Mouse (Mus musculus): Measurements from ENCODE around the gene Pdrg1. TPM values are rescaled to one million over a fixed set of nuclear protein-coding genes. Genes with fewer than 3 reads are reported as not detected.

Gene Pdrg1
- total and polyA plus RNA-seq, 3 experiments: 49.4 to 154 (median 63.4) TPM

DNA sequence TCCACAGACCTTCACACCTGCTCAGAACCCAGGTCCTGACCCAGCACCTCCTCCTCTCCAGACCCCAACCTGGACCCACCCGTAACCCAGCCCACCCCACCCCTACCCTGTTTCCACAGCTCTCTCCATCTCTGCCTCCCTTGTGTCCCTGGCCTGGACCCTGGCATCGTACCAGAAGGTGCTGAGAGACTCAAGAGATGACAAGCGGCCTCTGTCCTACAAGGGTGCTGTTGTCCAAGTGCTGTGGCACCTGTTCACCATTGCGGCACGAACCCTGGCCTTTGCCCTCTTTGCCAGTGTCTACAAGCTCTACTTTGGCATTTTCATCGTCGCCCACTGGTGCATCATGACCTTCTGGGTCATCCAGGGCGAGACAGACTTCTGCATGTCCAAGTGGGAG is 38.7 kb upstream of the Pdrg1 start:
- H3K4me1 ChIP-seq (ENCODE audit: insufficient read depth, low read depth, low read length): no peaks in the 10 kb centered on the region
- DNase-seq (ENCODE audit: low spot score) (no peak), ATAC-seq (ENCODE audit: extremely low read depth, insufficient number of reproducible peaks, low FRiP score, poor library complexity, severe bottlenecking) (no peak)
- TF ChIP-seq GATA2 (IDR thresholded peaks at IDR 0.05; ENCODE audit: borderline replicate concordance, low read depth, low read length) (no peak), CTCF (IDR thresholded peaks at IDR 0.05; ENCODE audit: low read depth, low read length) (no peak), TAL1 (conservative IDR thresholded peaks at IDR 0.05; ENCODE audit: low read depth, low read length) (no peak), POLR2AphosphoS5 (IDR thresholded peaks at IDR 0.05; ENCODE audit: insufficient replicate concordance, low read depth, low read length) (no peak), GATA1 (IDR thresholded peaks at IDR 0.05; ENCODE audit: borderline replicate concordance, low read length) (no peak)
- no peak overlapping the region for H3K4me3 ChIP-seq (ENCODE audit: low read depth, low read length)
- H3K27me3 ChIP-seq (ENCODE audit: insufficient read depth, low read length): peaks cover 26% of the 10 kb centered on the region
- no peaks in the 10 kb centered on the region for H3K36me3 ChIP-seq (replicated peaks)
- no peaks in the 10 kb centered on the region for H3K9me3 ChIP-seq (replicated peaks)

DNA sequence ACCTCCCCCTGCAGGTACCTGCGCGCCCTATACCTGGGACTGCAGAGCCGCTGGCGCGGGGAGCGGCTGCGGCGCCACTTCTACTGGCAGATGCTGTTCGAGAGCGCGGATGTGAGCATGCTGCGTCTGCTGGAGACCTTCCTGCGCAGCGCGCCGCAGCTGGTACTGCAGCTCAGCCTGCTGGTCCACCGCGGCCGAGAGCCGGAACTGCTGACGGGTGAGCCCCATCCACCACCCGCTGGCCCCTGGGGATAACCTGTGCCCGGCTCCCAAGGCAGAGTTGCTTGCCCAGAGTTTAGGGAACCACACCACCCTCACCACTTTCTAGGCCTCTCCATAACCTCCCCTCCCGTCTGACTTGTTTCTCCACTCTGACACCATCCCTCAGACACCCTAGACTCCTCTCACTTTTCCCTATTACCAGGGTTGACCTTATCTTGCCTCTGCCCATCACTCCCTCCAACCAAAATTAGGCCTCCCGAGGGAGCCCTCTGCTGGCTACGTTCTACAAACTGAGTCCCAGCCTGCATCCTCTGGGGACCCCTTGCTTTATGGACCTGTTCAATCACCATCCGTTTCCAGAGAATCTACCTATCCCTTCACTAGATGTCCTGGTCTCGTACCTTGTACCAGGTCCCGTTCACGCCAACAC is 37.6 kb upstream of the Pdrg1 start:
- H3K4me1 ChIP-seq (ENCODE audit: insufficient read depth, low read depth, low read length): no peaks in the 10 kb centered on the region
- no peaks in the 10 kb centered on the region for H3K36me3 ChIP-seq (replicated peaks)
- ATAC-seq (ENCODE audit: extremely low read depth, insufficient number of reproducible peaks, low FRiP score, poor library complexity, severe bottlenecking): no peak
- no peaks in the 10 kb centered on the region for H3K9me3 ChIP-seq (replicated peaks)
- DNase-seq (ENCODE audit: low spot score): no peak
- H3K27me3 ChIP-seq (ENCODE audit: insufficient read depth, low read length): peaks cover 20% of the 10 kb centered on the region
- no peak overlapping the region for H3K4me3 ChIP-seq (ENCODE audit: low read depth, low read length)
- TF ChIP-seq GATA2 (IDR thresholded peaks at IDR 0.05; ENCODE audit: borderline replicate concordance, low read depth, low read length): no peak
- no peak for TF ChIP-seq GATA1 (IDR thresholded peaks at IDR 0.05; ENCODE audit: borderline replicate concordance, low read length)
- TF ChIP-seq TAL1 (conservative IDR thresholded peaks at IDR 0.05; ENCODE audit: low read depth, low read length): no peak
- no peak for TF ChIP-seq POLR2AphosphoS5 (IDR thresholded peaks at IDR 0.05; ENCODE audit: insufficient replicate concordance, low read depth, low read length)
- no peak for TF ChIP-seq CTCF (IDR thresholded peaks at IDR 0.05; ENCODE audit: low read depth, low read length)

DNA sequence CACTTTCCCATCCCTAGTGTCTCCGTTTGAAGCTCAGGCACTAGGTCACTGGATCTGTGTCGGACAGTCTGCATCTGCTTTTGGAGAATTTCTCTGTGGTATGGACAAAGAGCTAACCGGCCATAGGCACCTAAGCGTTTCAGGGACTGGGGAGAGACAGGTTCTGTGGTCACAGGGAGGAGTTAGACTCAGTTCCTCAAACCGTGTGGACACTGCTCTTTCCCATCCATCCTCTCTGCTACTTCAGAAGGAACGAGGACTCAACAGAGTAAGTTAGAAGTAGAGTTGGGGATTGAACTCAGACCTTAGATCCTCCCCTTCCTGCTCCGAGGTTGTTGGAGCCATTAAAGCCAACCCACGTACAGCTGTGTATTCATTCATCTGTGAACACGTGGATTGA is 36.3 kb upstream of the Pdrg1 start:
- no peaks in the 10 kb centered on the region for H3K4me1 ChIP-seq (ENCODE audit: insufficient read depth, low read depth, low read length)
- H3K4me3 ChIP-seq (ENCODE audit: low read depth, low read length): no peak overlapping the region
- ATAC-seq (ENCODE audit: extremely low read depth, insufficient number of reproducible peaks, low FRiP score, poor library complexity, severe bottlenecking) (no peak), DNase-seq (ENCODE audit: low spot score) (no peak)
- no peaks in the 10 kb centered on the region for H3K9me3 ChIP-seq (replicated peaks)
- peaks cover 16% of the 10 kb centered on the region; the same call in 1 of the 2 replicates for H3K27me3 ChIP-seq (ENCODE audit: insufficient read depth, low read length)
- no peaks in the 10 kb centered on the region for H3K36me3 ChIP-seq (replicated peaks)
- TF ChIP-seq POLR2AphosphoS5 (IDR thresholded peaks at IDR 0.05; ENCODE audit: insufficient replicate concordance, low read depth, low read length) (no peak), TAL1 (conservative IDR thresholded peaks at IDR 0.05; ENCODE audit: low read depth, low read length) (no peak), GATA1 (IDR thresholded peaks at IDR 0.05; ENCODE audit: borderline replicate concordance, low read length) (no peak), CTCF (IDR thresholded peaks at IDR 0.05; ENCODE audit: low read depth, low read length) (no peak), GATA2 (IDR thresholded peaks at IDR 0.05; ENCODE audit: borderline replicate concordance, low read depth, low read length) (no peak)

DNA sequence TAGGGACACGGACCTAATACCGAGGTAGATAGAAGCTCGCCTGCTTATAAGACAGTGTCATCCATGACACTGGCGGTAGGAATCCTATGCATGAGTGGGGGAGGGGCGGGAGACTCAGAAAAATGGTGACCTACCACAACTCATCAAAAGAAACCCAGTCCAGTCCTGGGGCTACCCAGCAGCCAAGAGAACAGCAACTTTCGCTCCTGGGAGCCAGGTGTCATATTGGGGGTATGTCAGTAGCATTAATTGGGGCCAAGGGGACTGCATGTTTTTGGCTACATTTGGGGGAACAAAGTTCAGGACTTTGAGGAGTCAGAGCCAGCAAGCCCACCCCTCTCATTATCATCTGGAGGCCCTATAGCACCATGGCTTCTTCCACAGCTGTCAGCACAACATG is 35.9 kb upstream of the Pdrg1 start:
- ATAC-seq (ENCODE audit: extremely low read depth, insufficient number of reproducible peaks, low FRiP score, poor library complexity, severe bottlenecking): no peak
- TF ChIP-seq POLR2AphosphoS5 (IDR thresholded peaks at IDR 0.05; ENCODE audit: insufficient replicate concordance, low read depth, low read length) (no peak), TAL1 (conservative IDR thresholded peaks at IDR 0.05; ENCODE audit: low read depth, low read length) (no peak), GATA2 (IDR thresholded peaks at IDR 0.05; ENCODE audit: borderline replicate concordance, low read depth, low read length) (no peak), CTCF (IDR thresholded peaks at IDR 0.05; ENCODE audit: low read depth, low read length) (no peak), GATA1 (IDR thresholded peaks at IDR 0.05; ENCODE audit: borderline replicate concordance, low read length) (no peak)
- H3K27me3 ChIP-seq (ENCODE audit: insufficient read depth, low read length): peaks cover 18% of the 10 kb centered on the region; the same call in 1 of the 2 replicates

DNA sequence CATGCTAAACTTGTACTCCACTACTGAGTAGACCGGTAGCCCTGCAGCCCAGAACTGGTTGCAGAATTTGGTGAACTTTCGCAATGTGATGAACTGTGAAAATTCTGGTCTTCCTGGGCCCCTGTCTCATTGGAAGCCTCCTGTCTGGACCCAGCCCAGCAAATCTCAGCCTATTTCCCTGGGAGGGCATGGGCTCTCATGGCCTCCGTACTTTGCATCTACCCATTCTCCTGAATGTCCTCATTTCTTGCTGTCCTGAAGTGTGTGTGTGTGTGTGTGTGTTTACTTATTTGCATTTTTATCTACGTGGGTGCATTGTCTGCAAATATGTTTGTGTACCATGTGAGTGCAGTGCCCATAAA is 34.8 kb upstream of the Pdrg1 start:
- Histone ChIP-seq H3K4me1 (ENCODE audit: insufficient read depth, low read depth, low read length) (no peaks in the 10 kb centered on the region), H3K9me3 (replicated peaks) (no peaks in the 10 kb centered on the region), H3K36me3 (replicated peaks) (no peaks in the 10 kb centered on the region), H3K27me3 (ENCODE audit: insufficient read depth, low read length) (peaks cover 21% of the 10 kb centered on the region; the same call in 1 of the 2 replicates), H3K4me3 (ENCODE audit: low read depth, low read length) (no peak overlapping the region)
- DNase-seq (ENCODE audit: low spot score): no peak
- no peak for TF ChIP-seq CTCF (IDR thresholded peaks at IDR 0.05; ENCODE audit: low read depth, low read length)
- TF ChIP-seq GATA1 (IDR thresholded peaks at IDR 0.05; ENCODE audit: borderline replicate concordance, low read length): no peak
- TF ChIP-seq TAL1 (conservative IDR thresholded peaks at IDR 0.05; ENCODE audit: low read depth, low read length): no peak
- ATAC-seq (ENCODE audit: extremely low read depth, insufficient number of reproducible peaks, low FRiP score, poor library complexity, severe bottlenecking): no peak

More for the DNA sequence above, 35.9 kb upstream of the Pdrg1 start:
- no peak for DNase-seq (ENCODE audit: low spot score)
- H3K4me3 ChIP-seq (ENCODE audit: low read depth, low read length): no peak overlapping the region
- H3K9me3 ChIP-seq (replicated peaks): no peaks in the 10 kb centered on the region
- no peaks in the 10 kb centered on the region for H3K36me3 ChIP-seq (replicated peaks)
- H3K4me1 ChIP-seq (ENCODE audit: insufficient read depth, low read depth, low read length): no peaks in the 10 kb centered on the region

DNA sequence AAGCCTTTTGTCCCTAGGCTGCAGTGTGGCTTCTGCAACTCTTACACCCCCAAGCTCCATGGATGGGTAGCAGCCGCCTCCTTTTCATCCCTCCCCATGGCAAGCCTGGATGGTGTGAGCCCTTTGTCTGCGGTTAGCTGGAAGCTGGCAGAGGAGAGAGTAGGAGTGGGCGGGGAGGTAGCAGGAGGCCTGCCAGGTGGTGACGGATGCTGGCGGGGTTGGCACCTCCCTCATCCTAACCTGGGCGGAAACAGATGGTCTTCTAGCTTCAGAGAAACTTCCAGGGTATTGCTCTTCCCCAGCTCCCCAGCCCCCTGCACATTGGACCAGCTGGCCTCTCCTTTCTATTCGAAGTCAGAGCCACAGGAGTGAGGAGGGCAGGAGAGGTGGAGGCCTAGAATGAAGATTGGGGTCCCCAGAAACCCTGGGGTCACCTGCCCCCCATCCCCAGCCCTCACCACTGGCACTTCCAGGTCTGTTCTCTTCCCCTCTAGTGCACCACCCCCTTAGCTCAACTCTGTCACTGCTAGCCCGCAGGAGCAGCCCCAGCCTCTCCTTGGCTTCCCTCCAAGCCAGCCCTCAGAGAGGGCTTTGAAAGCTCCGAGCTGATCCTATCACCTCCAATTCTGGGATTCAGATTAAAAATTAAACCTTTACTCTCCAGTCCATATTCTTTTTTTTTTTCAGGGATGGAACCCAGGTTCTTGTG is 34.2 kb upstream of the Pdrg1 start:
- Histone ChIP-seq H3K36me3 (replicated peaks) (no peaks in the 10 kb centered on the region), H3K4me1 (ENCODE audit: insufficient read depth, low read depth, low read length) (no peaks in the 10 kb centered on the region), H3K9me3 (replicated peaks) (no peaks in the 10 kb centered on the region), H3K27me3 (ENCODE audit: insufficient read depth, low read length) (peaks cover 21% of the 10 kb centered on the region; the same call in 1 of the 2 replicates), H3K4me3 (ENCODE audit: low read depth, low read length) (no peak overlapping the region)
- no peak for ATAC-seq (ENCODE audit: extremely low read depth, insufficient number of reproducible peaks, low FRiP score, poor library complexity, severe bottlenecking)
- no peak for DNase-seq (ENCODE audit: low spot score)
- TF ChIP-seq GATA2 (IDR thresholded peaks at IDR 0.05; ENCODE audit: borderline replicate concordance, low read depth, low read length) (no peak), TAL1 (conservative IDR thresholded peaks at IDR 0.05; ENCODE audit: low read depth, low read length) (no peak), CTCF (IDR thresholded peaks at IDR 0.05; ENCODE audit: low read depth, low read length) (no peak), GATA1 (IDR thresholded peaks at IDR 0.05; ENCODE audit: borderline replicate concordance, low read length) (no peak), POLR2AphosphoS5 (IDR thresholded peaks at IDR 0.05; ENCODE audit: insufficient replicate concordance, low read depth, low read length) (no peak)

Measured in G1E (cell line).